Mouse (Mus musculus) small intestine, adult 2 months (tissue): ENCODE measurements around the gene Cwc27. TPM values are rescaled to one million over a fixed set of nuclear protein-coding genes. Genes with fewer than 3 reads are reported as not detected.

Source experiments
- H3K27ac ChIP-seq: fragments of 200-500 bp; 2 replicates; pipeline ENCODE4 v1.5.1; 2012; ENCODE audit warnings: low read depth, low read length, control low read depth, inconsistent platforms; ENCODE audit not compliant: insufficient read depth
- H3K27me3 ChIP-seq: fragments of 200-500 bp; 2 replicates; pipeline ENCODE4 v1.6.1; 2012; ENCODE audit warnings: mild to moderate bottlenecking, moderate library complexity, low read length, inconsistent platforms; ENCODE audit not compliant: control insufficient read depth, insufficient read depth
- H3K36me3 ChIP-seq: fragments of 200-500 bp; 2 replicates; pipeline ENCODE4 v1.6.1; 2012; ENCODE audit warnings: mild to moderate bottlenecking, low read length, control low read depth, inconsistent platforms; ENCODE audit not compliant: control insufficient read depth, insufficient read depth
- H3K4me1 ChIP-seq: fragments of 200-500 bp; 2 replicates; pipeline ENCODE4 v1.6.1; 2012; ENCODE audit warnings: low read length, inconsistent platforms, mixed read lengths; ENCODE audit not compliant: control insufficient read depth, insufficient read depth, insufficient read length
- H3K4me3 ChIP-seq: fragments of 200-500 bp; 2 replicates; pipeline ENCODE4 v1.5.1; 2012; ENCODE audit warnings: low read depth, mild to moderate bottlenecking, control low read depth, inconsistent platforms, low read length, moderate library complexity
- CTCF ChIP-seq: fragments of 200-500 bp; IDR thresholded peaks from 2 replicates; pipeline ENCODE4 v1.5.1; 2012; ENCODE audit warnings: low read depth, mild to moderate bottlenecking, control low read depth, inconsistent platforms, low read length, moderate library complexity, mixed read lengths; ENCODE audit not compliant: insufficient replicate concordance, insufficient read length; ENCODE audit errors: extremely low read depth
- POLR2A ChIP-seq: fragments of 200-500 bp; IDR thresholded peaks from 2 replicates; pipeline ENCODE4 v1.6.1; 2012; ENCODE audit warnings: low read depth, mild to moderate bottlenecking, control low read depth, inconsistent platforms, low read length, moderate library complexity
- WGBS: fragments of 180-500 bp; shearing (Covaris S2); methylation state at CpG from one replicate; pipeline ENCODE4 v1.1.7; 2018; 5-methylcytosine and 5-hydroxymethylcytosine counted together
- polyA plus RNA-seq: library from polyadenylated mRNA; depleted of rRNA; stranded (reverse); fragments of >200 nt; gene quantifications from 2 replicates; pipeline ENCODE4 v1.2.3, GENCODE M21; 2012

Gene Cwc27
- polyA plus RNA-seq, 1 experiment: 0.42 TPM

DNA sequence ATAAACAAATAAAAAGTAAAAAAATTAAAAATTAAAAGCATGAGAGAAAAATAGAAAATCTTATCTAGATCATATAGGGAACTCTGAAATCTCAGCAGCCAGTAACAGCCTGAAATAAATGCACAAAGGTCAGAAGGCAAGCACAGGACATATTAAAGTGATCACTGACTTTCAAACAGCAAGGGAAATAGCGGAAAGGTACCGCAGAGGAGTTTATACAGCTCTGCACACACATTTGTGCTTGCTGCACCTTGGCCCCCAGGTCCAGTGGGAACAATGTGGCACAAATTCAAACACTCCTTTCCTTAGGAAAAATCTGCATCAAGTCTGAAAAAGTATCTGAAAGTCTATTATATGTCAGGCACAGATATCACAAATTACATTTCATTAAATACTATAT is 166.3 kb downstream of the Cwc27 start:
- TF ChIP-seq POLR2A: no peak
- TF ChIP-seq CTCF: no peak
- Histone ChIP-seq H3K36me3 (0 out of 2 replicates have a peak, but pooled peaks cover 2% of the 10 kb centered on the region), H3K4me1 (no peaks in the 10 kb centered on the region), H3K27ac (no peak overlapping the region), H3K27me3 (no peaks in the 10 kb centered on the region), H3K4me3 (no peak overlapping the region)
- WGBS: 89% methylated on average over 2 of the region's 2 CpGs

- Histone ChIP-seq H3K27ac (no peak overlapping the region), H3K4me1 (no peaks in the 10 kb centered on the region), H3K36me3 (0 out of 2 replicates have a peak, but pooled peaks cover 2% of the 10 kb centered on the region), H3K4me3 (no peak overlapping the region), H3K27me3 (no peaks in the 10 kb centered on the region)
- WGBS: 76% methylated on average over 5 of the region's 5 CpGs
- TF ChIP-seq POLR2A: no peak
- no peak for TF ChIP-seq CTCF
These were observed 166.8 kb downstream of the Cwc27 start for GRCm38 (mm10) chr13:104650145-104650544.

- TF ChIP-seq CTCF (no peak), POLR2A (no peak)
- Histone ChIP-seq H3K4me3 (no peak overlapping the region), H3K36me3 (0 out of 2 replicates have a peak, but pooled peaks cover 2% of the 10 kb centered on the region), H3K4me1 (no peaks in the 10 kb centered on the region), H3K27me3 (no peaks in the 10 kb centered on the region), H3K27ac (no peak overlapping the region)
- WGBS: 91% methylated on average over 6 of the region's 6 CpGs
These were observed 171.0 kb downstream of the Cwc27 start for GRCm38 (mm10) chr13:104645778-104646425.

- H3K27me3 ChIP-seq: no peaks in the 10 kb centered on the region
- no peak overlapping the region for H3K4me3 ChIP-seq
- H3K27ac ChIP-seq: no peak overlapping the region
- 87% methylated on average over 1 of the region's 1 CpGs for WGBS
- no peaks in the 10 kb centered on the region for H3K4me1 ChIP-seq
- TF ChIP-seq POLR2A (no peak), CTCF (no peak)
- 0 out of 2 replicates have a peak, but pooled peaks cover 2% of the 10 kb centered on the region for H3K36me3 ChIP-seq
These were observed 172.8 kb downstream of the Cwc27 start for GRCm38 (mm10) chr13:104644185-104644584.

DNA sequence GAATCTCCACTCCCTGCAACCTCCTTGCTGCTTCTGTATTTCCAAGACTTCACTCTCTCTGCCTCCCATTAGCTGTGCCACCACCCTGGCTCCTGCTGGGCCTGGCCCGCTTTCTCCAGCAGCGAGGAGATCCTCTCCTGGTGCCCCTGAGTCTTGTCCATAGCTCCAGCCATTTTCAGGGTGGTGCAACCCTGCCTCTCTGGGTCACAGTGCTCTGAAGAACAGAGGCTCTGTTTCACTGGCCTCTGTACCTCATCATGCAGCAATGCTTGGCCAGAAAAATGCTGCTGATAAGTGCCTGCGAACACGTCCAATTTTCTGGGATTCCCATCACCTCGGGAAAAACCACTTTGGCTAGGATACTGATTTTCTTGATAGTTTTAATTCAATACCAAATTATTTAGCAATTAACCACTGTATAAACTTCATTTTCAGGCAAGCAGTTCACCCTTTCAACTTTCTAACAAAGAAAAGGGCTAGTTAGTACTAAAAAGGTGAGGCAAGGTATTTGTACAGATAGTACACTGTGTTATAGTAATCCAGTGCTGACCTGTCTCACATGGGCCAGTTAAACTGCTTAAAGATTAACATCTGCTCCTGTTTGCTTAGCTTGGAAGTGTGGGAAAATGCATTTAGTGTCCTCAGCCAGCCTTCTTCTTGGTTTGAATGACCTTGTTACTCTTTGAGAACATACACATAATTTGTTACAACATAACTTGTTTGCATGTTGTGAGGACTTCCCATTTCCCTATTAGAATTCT is 176.1 kb downstream of the Cwc27 start:
- no peak for TF ChIP-seq POLR2A
- no peak for TF ChIP-seq CTCF
- H3K27ac ChIP-seq: no peak overlapping the region
- H3K4me1 ChIP-seq: no peaks in the 10 kb centered on the region
- 40% methylated on average over 5 of the region's 5 CpGs for WGBS
- 0 out of 2 replicates have a peak, but pooled peaks cover 2% of the 10 kb centered on the region for H3K36me3 ChIP-seq
- H3K27me3 ChIP-seq: no peaks in the 10 kb centered on the region
- no peak overlapping the region for H3K4me3 ChIP-seq

DNA sequence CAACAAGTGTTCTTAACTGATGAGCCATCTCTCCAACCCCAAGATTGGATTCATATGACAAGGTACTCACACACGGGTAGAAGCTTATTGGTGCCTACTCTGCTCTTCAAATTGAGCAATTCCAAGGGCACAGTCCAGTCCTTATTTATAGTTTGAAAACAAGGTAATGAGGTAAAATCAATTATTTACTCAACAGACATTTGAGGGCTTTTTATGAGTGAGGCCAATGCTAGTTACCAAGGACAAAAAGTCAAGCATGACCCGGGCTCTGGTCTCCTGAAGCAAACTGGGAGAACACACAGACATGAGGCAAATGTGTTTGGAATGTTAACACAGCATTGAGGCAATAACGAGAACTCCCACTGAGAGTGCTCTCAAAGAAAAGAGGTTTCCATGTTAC is 178.0 kb downstream of the Cwc27 start:
- Histone ChIP-seq H3K4me3 (no peak overlapping the region), H3K27me3 (no peaks in the 10 kb centered on the region), H3K36me3 (no peaks in the 10 kb centered on the region), H3K4me1 (no peaks in the 10 kb centered on the region), H3K27ac (no peak overlapping the region)
- TF ChIP-seq POLR2A (no peak), CTCF (no peak)
- 61% methylated on average over 3 of the region's 3 CpGs for WGBS

DNA sequence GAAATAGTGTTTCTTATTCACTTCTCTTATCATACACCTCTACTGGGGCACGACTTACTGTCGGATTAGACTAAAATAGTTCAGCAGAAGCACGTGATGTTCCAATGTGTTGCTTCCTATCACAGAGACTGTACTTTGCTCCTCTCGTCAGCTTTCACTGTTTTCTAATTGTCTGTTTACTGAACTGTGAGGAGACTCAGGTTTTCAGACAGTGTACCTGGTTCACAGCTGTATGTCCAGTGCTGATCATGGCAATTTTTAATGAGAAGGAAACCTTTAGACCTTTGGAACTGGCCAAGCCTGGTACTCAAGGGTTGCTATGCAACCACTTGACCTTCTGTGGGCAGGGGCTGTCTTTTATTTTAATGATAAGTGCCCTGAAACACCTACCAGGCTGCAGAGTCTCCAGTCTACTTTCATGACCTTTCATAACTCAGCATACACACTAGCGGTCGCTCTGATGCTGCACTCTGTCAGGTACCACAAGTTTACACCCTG is 180.9 kb downstream of the Cwc27 start:
- TF ChIP-seq POLR2A (no peak), CTCF (no peak)
- Histone ChIP-seq H3K27me3 (no peaks in the 10 kb centered on the region), H3K4me1 (no peaks in the 10 kb centered on the region), H3K27ac (no peak overlapping the region), H3K4me3 (no peak overlapping the region), H3K36me3 (no peaks in the 10 kb centered on the region)
- WGBS: 46% methylated on average over 6 of the region's 6 CpGs
